In genomic region chr19:11177464-11177863, GRCm38 (mm10) we compare ENCODE assay signal across 24 mouse cellular contexts. TPM values are rescaled to one million over a fixed set of nuclear protein-coding genes. Genes with fewer than 3 reads are reported as not detected.
"Had no signal": no experiment of that assay in that cellular context is flagged by ENCODE, and none has a peak within 500 bp of the region (broad histone marks: within the 10 kb centered on the region; RNA-seq: fewer than 3 reads in every experiment).

No protein-coding gene starts in this region.

- DNase-seq: kidney, adult 11 months; kidney, adult 9 months; kidney, postnatal 36 days; layer of hippocampus, adult 9-11 months; layer of hippocampus, postnatal 36 days; liver; liver, embryonic 13.5 days; liver, postnatal 0 days; lung, postnatal 14 days; right cerebral cortex, adult 18-20 months; right cerebral cortex, postnatal 25 days; thymus, postnatal 4 days had no signal

- H3K9me3 ChIP-seq: limb, embryonic 12.5 days; liver, embryonic 13.5 days; lung, embryonic 15.5 days; megakaryocyte, embryonic 14.5 days; neural tube, embryonic 12.5 days had no signal

- H3K4me3 ChIP-seq: limb, embryonic 12.5 days; liver, embryonic 13.5 days; lung, embryonic 15.5 days; megakaryocyte, embryonic 14.5 days; myocyte; neural tube, embryonic 12.5 days had no signal

- H3K36me3 ChIP-seq: limb, embryonic 12.5 days; liver, embryonic 13.5 days; lung, embryonic 15.5 days; neural tube, embryonic 12.5 days had no signal

- H3K4me1 ChIP-seq: limb, embryonic 12.5 days; liver, embryonic 13.5 days; lung, embryonic 15.5 days; megakaryocyte, embryonic 14.5 days; neural tube, embryonic 12.5 days had no signal

- H3K27me3 ChIP-seq: limb, embryonic 12.5 days; liver, embryonic 13.5 days; lung, embryonic 15.5 days; megakaryocyte, embryonic 14.5 days; neural tube, embryonic 12.5 days had no signal

- H3K9ac ChIP-seq: limb, embryonic 12.5 days; liver, embryonic 13.5 days; liver, postnatal 0 days; lung, embryonic 15.5 days; neural tube, embryonic 12.5 days had no signal

- H3K4me2 ChIP-seq: limb, embryonic 12.5 days; liver, embryonic 13.5 days; lung, embryonic 15.5 days; neural tube, embryonic 12.5 days had no signal

- H3K27ac ChIP-seq: kidney, postnatal 0 days; limb, embryonic 12.5 days; liver, embryonic 13.5 days; lung, embryonic 15.5 days; macrophage; neural tube, embryonic 12.5 days; stomach, postnatal 0 days had no signal

- ATAC-seq: liver, postnatal 0 days had no signal

RNA-seq across cellular contexts. Expression of gene 1700025F22Rik, which starts 12.3 kb away (rescaled TPM):
- total RNA-seq: layer of hippocampus, adult 18-20 months; layer of hippocampus, postnatal 36 days; left cerebral cortex, adult 8-10 months; left cerebral cortex, postnatal 25 days had no signal
- polyA plus RNA-seq: kidney, postnatal 0 days; limb, embryonic 12.5 days; liver, embryonic 13.5 days; liver, postnatal 0 days; lung, embryonic 15.5 days; macrophage; myocyte; neural tube, embryonic 12.5 days; small intestine, adult 2 months; stomach, postnatal 0 days had no signal

RNA-seq across cellular contexts. Expression of gene Ms4a13, which starts 19.1 kb away (rescaled TPM):
- total RNA-seq: layer of hippocampus, adult 18-20 months; layer of hippocampus, postnatal 36 days; left cerebral cortex, adult 8-10 months; left cerebral cortex, postnatal 25 days had no signal
- polyA plus RNA-seq: kidney, postnatal 0 days; limb, embryonic 12.5 days; liver, embryonic 13.5 days; liver, postnatal 0 days; lung, embryonic 15.5 days; macrophage; myocyte; neural tube, embryonic 12.5 days; small intestine, adult 2 months; stomach, postnatal 0 days had no signal

RNA-seq across cellular contexts. Expression of gene 1700017D01Rik, which starts 46.8 kb away (rescaled TPM):
- total RNA-seq: layer of hippocampus, adult 18-20 months; layer of hippocampus, postnatal 36 days; left cerebral cortex, adult 8-10 months; left cerebral cortex, postnatal 25 days had no signal
- polyA plus RNA-seq: kidney, postnatal 0 days; limb, embryonic 12.5 days; liver, embryonic 13.5 days; liver, postnatal 0 days; lung, embryonic 15.5 days; macrophage; myocyte; neural tube, embryonic 12.5 days; small intestine, adult 2 months; stomach, postnatal 0 days had no signal

RNA-seq across cellular contexts. Expression of gene Ms4a12, which starts 54.8 kb away (rescaled TPM):
- total RNA-seq: layer of hippocampus, adult 18-20 months; layer of hippocampus, postnatal 36 days; left cerebral cortex, adult 8-10 months; left cerebral cortex, postnatal 25 days had no signal
- polyA plus RNA-seq: kidney, postnatal 0 days; limb, embryonic 12.5 days; liver, embryonic 13.5 days; liver, postnatal 0 days; lung, embryonic 15.5 days; macrophage; myocyte; neural tube, embryonic 12.5 days had no signal
